Mouse (Mus musculus): Measurements from ENCODE around the gene Gm867. TPM values are rescaled to one million over a fixed set of nuclear protein-coding genes. Genes with fewer than 3 reads are reported as not detected.

Gm867 gene
- total and polyA plus RNA-seq, 3 experiments: 0.08 to 1.6 TPM; not detected in 1

GRCm38 (mm10) chr10:75954381-75954811 lies 13.9 kb upstream of the Gm867 start, which contains the start of gene Gm5134:
Gene Gm5134, plus strand, starts transcription at chr10:75954514.
- H3K9me3 ChIP-seq (replicated peaks; ENCODE audit: insufficient read depth, low read length): no peaks in the 10 kb centered on the region
- H3K4me1 ChIP-seq (ENCODE audit: control insufficient read depth in 1 of 2, insufficient read depth in 2 of 2, low read length in 2 of 2): no peaks in the 10 kb centered on the region; a peak in 1 of 4 replicates
- TF ChIP-seq POLR2AphosphoS5 (IDR thresholded peaks at IDR 0.05; ENCODE audit: borderline replicate concordance, low read depth, low read length) (no peak), TAL1 (IDR thresholded peaks at IDR 0.05; ENCODE audit: low read length) (no peak), BHLHE40 (IDR thresholded peaks at IDR 0.05; ENCODE audit: borderline replicate concordance, low read depth, low read length) (no peak)
- H3K36me3 ChIP-seq (ENCODE audit: control insufficient read depth in 1 of 2, insufficient read depth in 2 of 2, low read length in 2 of 2): peaks cover 0 to 2% of the 10 kb centered on the region in 2 experiments; a peak in 2 of 4 replicates
- H3K27me3 ChIP-seq (ENCODE audit: control insufficient read depth in 1 of 2, insufficient read depth in 2 of 2, low read length in 2 of 2): peaks cover 6 to 14% of the 10 kb centered on the region in 2 experiments
- no peak within 1 kb of the TSS for H3K4me3 ChIP-seq (ENCODE audit: control insufficient read depth in 1 of 2, insufficient read depth in 1 of 2, low read depth in 2 of 2, low read length in 2 of 2)
- no peak within 1 kb of the TSS for H3K27ac ChIP-seq (ENCODE audit: control insufficient read depth, low read depth, low read length)
- DNase-seq (ENCODE audit: low read depth, low spot score): no peak
- H3K79me2 ChIP-seq (ENCODE audit: control insufficient read depth, insufficient read depth, low read length, poor library complexity): no peaks in the 10 kb centered on the region
- H3K9ac ChIP-seq (ENCODE audit: control insufficient read depth, low read depth, low read length, poor library complexity, severe bottlenecking): no peak within 1 kb of the TSS

GRCm38 (mm10) chr10:75951424-75952050 lies 11.1 kb upstream of the Gm867 start:
- Histone ChIP-seq H3K27me3 (ENCODE audit: control insufficient read depth in 1 of 2, insufficient read depth in 2 of 2, low read length in 2 of 2) (peaks cover 0 to 9% of the 10 kb centered on the region in 2 experiments; a peak in 3 of 4 replicates), H3K4me3 (ENCODE audit: control insufficient read depth in 1 of 2, insufficient read depth in 1 of 2, low read depth in 2 of 2, low read length in 2 of 2) (no peak overlapping the region), H3K4me1 (ENCODE audit: control insufficient read depth in 1 of 2, insufficient read depth in 2 of 2, low read length in 2 of 2) (no peaks in the 10 kb centered on the region; a peak in 1 of 4 replicates), H3K79me2 (ENCODE audit: control insufficient read depth, insufficient read depth, low read length, poor library complexity) (no peaks in the 10 kb centered on the region), H3K27ac (ENCODE audit: control insufficient read depth, low read depth, low read length) (no peak overlapping the region), H3K36me3 (ENCODE audit: control insufficient read depth in 1 of 2, insufficient read depth in 2 of 2, low read length in 2 of 2) (peaks cover 0 to 2% of the 10 kb centered on the region in 2 experiments; a peak in 2 of 4 replicates), H3K9me3 (replicated peaks; ENCODE audit: insufficient read depth, low read length) (no peaks in the 10 kb centered on the region), H3K9ac (ENCODE audit: control insufficient read depth, low read depth, low read length, poor library complexity, severe bottlenecking) (no peak overlapping the region)
- peak; percentile 75 for DNase-seq (ENCODE audit: low read depth, low spot score)
- TF ChIP-seq EP300 (IDR thresholded peaks at IDR 0.05; ENCODE audit: low read depth in 1 of 2, low read length in 2 of 2) (no peak), KAT2A (conservative IDR thresholded peaks at IDR 0.05; ENCODE audit: low read depth, low read length) (no peak), E2F4 (IDR thresholded peaks at IDR 0.05; ENCODE audit: borderline replicate concordance, low read depth, low read length) (no peak), POLR2AphosphoS2 (IDR thresholded peaks at IDR 0.05; ENCODE audit: low read length) (no peak), BHLHE40 (IDR thresholded peaks at IDR 0.05; ENCODE audit: borderline replicate concordance, low read depth, low read length) (peak; percentile 48; the same call in 1 of the 2 replicates), ETS1 (IDR thresholded peaks at IDR 0.05; ENCODE audit: low read depth, low read length) (no peak), NELFE (IDR thresholded peaks at IDR 0.05; ENCODE audit: low read depth, low read length) (no peak), SIN3A (IDR thresholded peaks at IDR 0.05; ENCODE audit: low read length) (peak; percentile 81), RCOR1 (IDR thresholded peaks at IDR 0.05; ENCODE audit: low read depth, low read length) (no peak), CHD1 (IDR thresholded peaks at IDR 0.05; ENCODE audit: low read depth, low read length) (no peak), ZNF384 (IDR thresholded peaks at IDR 0.05; ENCODE audit: low read depth, low read length) (peak; percentile 100), MXI1 (IDR thresholded peaks at IDR 0.05; ENCODE audit: low read depth, low read length) (no peak), ZC3H11A (IDR thresholded peaks at IDR 0.05; ENCODE audit: low read depth, low read length) (peak; percentile 76), MAX (IDR thresholded peaks at IDR 0.05; ENCODE audit: low read length) (no peak), POLR2A (IDR thresholded peaks at IDR 0.05; ENCODE audit: control insufficient read depth in 1 of 2, insufficient read depth in 1 of 2, low read depth in 1 of 2, low read length in 2 of 2, poor library complexity in 1 of 2) (no peak), MYC (IDR thresholded peaks at IDR 0.05; ENCODE audit: low read depth, low read length) (peak; percentile 75; the same call in 1 of the 2 replicates), MYB (IDR thresholded peaks at IDR 0.05; ENCODE audit: low read depth, low read length) (no peak), UBTF (IDR thresholded peaks at IDR 0.05; ENCODE audit: borderline replicate concordance, insufficient read depth, low read depth, low read length) (no peak), SMC3 (IDR thresholded peaks at IDR 0.05; ENCODE audit: low read depth, low read length) (peak; percentile 65), MAFK (IDR thresholded peaks at IDR 0.05; ENCODE audit: borderline replicate concordance, low read depth, low read length) (no peak), ELF1 (IDR thresholded peaks at IDR 0.05; ENCODE audit: low read depth, low read length) (no peak), TCF12 (IDR thresholded peaks at IDR 0.05; ENCODE audit: low read depth, low read length) (no peak), POLR2AphosphoS5 (IDR thresholded peaks at IDR 0.05; ENCODE audit: borderline replicate concordance, low read depth, low read length) (no peak), JUND (IDR thresholded peaks at IDR 0.05; ENCODE audit: low read depth, low read length) (no peak), MEF2A (IDR thresholded peaks at IDR 0.05; ENCODE audit: extremely low read depth, insufficient replicate concordance, low read depth, low read length, poor library complexity, severe bottlenecking) (no peak), CTCF (IDR thresholded peaks at IDR 0.05 in 2 of 3, conservative IDR thresholded peaks at IDR 0.05 in 1 of 3; ENCODE audit: control insufficient read depth in 1 of 3, insufficient read depth in 1 of 3, low read depth in 2 of 3, low read length in 3 of 3, poor library complexity in 1 of 3, severe bottlenecking in 1 of 3) (peak; percentile 27 to 83 (median 68); a peak in 4 of 6 replicates), USF1 (IDR thresholded peaks at IDR 0.05; ENCODE audit: low read depth, low read length) (no peak), GATA1 (IDR thresholded peaks at IDR 0.05; ENCODE audit: low read depth, low read length) (peak; percentile 41), ZMIZ1 (IDR thresholded peaks at IDR 0.05; ENCODE audit: low read depth, low read length) (no peak)

All from MEL (cell line).